ENCODE assay signal across 8 mouse cellular contexts in genomic region chr5:113471417-113471816, GRCm38 (mm10). TPM values are rescaled to one million over a fixed set of nuclear protein-coding genes. Genes with fewer than 3 reads are reported as not detected.
DNase-seq lines count a peak whose midpoint lies in the region; ATAC-seq and TF ChIP-seq lines count a peak whose summit lies in the region.

No protein-coding gene starts in this region.

- H3K27me3 ChIP-seq in intestine, embryonic 14.5 days (replicated peaks; ENCODE audit: control insufficient read depth, insufficient read depth, low read length): no peaks in the 10 kb centered on the region
- no peaks in the 10 kb centered on the region for H3K27me3 ChIP-seq in intestine, embryonic 15.5 days (replicated peaks)

- no peak overlapping the region for H3K4me2 ChIP-seq in intestine, embryonic 14.5 days (ENCODE audit: low read length)
- no peak overlapping the region for H3K4me2 ChIP-seq in intestine, embryonic 15.5 days (replicated peaks)

- no peaks in the 10 kb centered on the region for H3K9me3 ChIP-seq in intestine, embryonic 14.5 days (ENCODE audit: control insufficient read depth, low read length)
- H3K9me3 ChIP-seq in intestine, embryonic 15.5 days: no peaks in the 10 kb centered on the region

- H3K9ac ChIP-seq in intestine, embryonic 14.5 days (ENCODE audit: low read length): no peak overlapping the region
- H3K9ac ChIP-seq in intestine, embryonic 15.5 days: no peak overlapping the region

- no peak overlapping the region for H3K4me3 ChIP-seq in intestine, embryonic 14.5 days (ENCODE audit: low read depth, low read length)
- no peak overlapping the region for H3K4me3 ChIP-seq in intestine, embryonic 15.5 days (replicated peaks)
- no peak overlapping the region for H3K4me3 ChIP-seq in olfactory bulb, adult 2 months (ENCODE audit: insufficient read depth, low read depth, low read length)

- peak; percentile 80 for DNase-seq in intestine, embryonic 14.5 days (ENCODE audit: low spot score)
- DNase-seq in R1 (ENCODE audit: low read depth, low spot score): peak; percentile 75
- DNase-seq in cerebellum, postnatal 14 days: peak; percentile 79 to 86
- DNase-seq in heart, adult 8-10 months (ENCODE audit: low spot score): peak; percentile 81
- DNase-seq in left cerebral cortex, adult 18-20 months (ENCODE audit: low spot score in 2 of 2): peak; percentile 83 to 89
- peak; percentile 64 for DNase-seq in thymus, postnatal 25 days

- no peak for TF ChIP-seq POLR2A in olfactory bulb, adult 2 months (IDR thresholded peaks at IDR 0.05; ENCODE audit: insufficient read depth, low read depth, low read length)

- H3K36me3 ChIP-seq in intestine, embryonic 14.5 days (ENCODE audit: control insufficient read depth, insufficient read depth, low read length): no peaks in the 10 kb centered on the region
- no peaks in the 10 kb centered on the region for H3K36me3 ChIP-seq in intestine, embryonic 15.5 days

- H3K4me1 ChIP-seq in intestine, embryonic 14.5 days (replicated peaks; ENCODE audit: control insufficient read depth, insufficient read depth, low read length): peaks cover 26% of the 10 kb centered on the region
- peaks cover 7% of the 10 kb centered on the region; the same call in 1 of the 2 replicates for H3K4me1 ChIP-seq in intestine, embryonic 15.5 days (replicated peaks)
- peaks cover 19% of the 10 kb centered on the region for H3K4me1 ChIP-seq in olfactory bulb, adult 2 months (ENCODE audit: control insufficient read depth, insufficient read depth, low read length)

- TF ChIP-seq CTCF in olfactory bulb, adult 2 months (IDR thresholded peaks at IDR 0.05; ENCODE audit: insufficient read depth, low read depth, low read length): peak; percentile 38

- H3K27ac ChIP-seq in intestine, embryonic 14.5 days (ENCODE audit: low read depth): no peak overlapping the region
- no peak overlapping the region for H3K27ac ChIP-seq in intestine, embryonic 15.5 days
- no peak overlapping the region for H3K27ac ChIP-seq in olfactory bulb, adult 2 months (ENCODE audit: insufficient read depth, low read depth, low read length)

- WGBS in intestine, embryonic 14.5 days: 46% methylated on average over 4 of the region's 4 CpGs
- WGBS in intestine, embryonic 15.5 days: 41% methylated on average over 4 of the region's 4 CpGs
- 47% methylated on average over 4 of the region's 4 CpGs for WGBS in olfactory bulb, adult 2 months

- ATAC-seq in intestine, embryonic 14.5 days (replicated peaks; ENCODE audit: low FRiP score, low TSS enrichment, low read depth): no peak
- no peak for ATAC-seq in intestine, embryonic 15.5 days

RNA-seq across cellular contexts. Expression of gene Wscd2, which starts 18.7 kb away (rescaled TPM):
- polyA plus RNA-seq in intestine, embryonic 14.5 days (2014; fragmentation: Nextera tagmentation; extraction: Ambion mirVana): 6.0 and 6.6 TPM in 2 replicates
- 7.0 and 7.7 TPM in 2 replicates for polyA plus RNA-seq in intestine, embryonic 15.5 days (2015; fragmentation: Nextera tagmentation; extraction: Ambion mirVana)
- under 1 TPM in 3 of 4 experiments, not detected in 1; 0.11 to 0.23 (median 0.16) TPM for total RNA-seq in heart, adult 8-10 months (2022)
- total RNA-seq in left cerebral cortex, adult 18-20 months (2021): 10 to 100 TPM; 53.0 to 56.5 TPM
- not detected in 2 replicates for polyA plus RNA-seq in olfactory bulb, adult 2 months (2012; ENCODE audit: insufficient read depth, insufficient read length, low replicate concordance, missing spikeins)
